12 mouse cellular contexts compared by ENCODE assay signal in the genomic region with DNA sequence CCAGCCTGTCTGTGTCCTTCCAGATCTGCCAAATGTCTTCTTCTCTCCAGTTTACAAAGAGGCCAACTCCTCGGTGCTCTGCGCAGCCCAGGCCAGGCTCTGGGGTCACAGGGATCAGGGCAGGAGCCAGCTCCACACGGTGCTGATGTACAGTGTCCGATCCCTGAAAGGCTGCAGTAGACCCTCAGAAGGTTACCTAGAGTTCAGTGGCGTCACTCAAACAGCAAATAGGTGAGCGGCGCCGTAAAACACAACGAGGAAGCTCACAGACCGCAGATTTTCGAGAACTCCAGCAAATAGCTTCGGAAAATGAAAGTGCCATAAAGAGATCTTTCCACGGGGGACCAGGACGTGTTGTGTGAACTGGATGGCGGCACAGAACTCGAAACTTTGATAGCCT. TPM values are rescaled to one million over a fixed set of nuclear protein-coding genes. Genes with fewer than 3 reads are reported as not detected.
DNase-seq lines count a peak whose midpoint lies in the region; ATAC-seq and TF ChIP-seq lines count a peak whose summit lies in the region.
"Had no signal": no experiment of that assay in that cellular context is flagged by ENCODE, and none has a peak within 500 bp of the region (broad histone marks: within the 10 kb centered on the region; RNA-seq: fewer than 3 reads in every experiment).

No protein-coding gene starts in this region.

- TF ChIP-seq EP300 in liver, postnatal 0 days (IDR thresholded peaks at IDR 0.05; ENCODE audit: low read depth), result no peak

- peaks cover 31% of the 10 kb centered on the region for H3K4me1 ChIP-seq in lung, embryonic 15.5 days
- H3K4me1 ChIP-seq in embryonic facial prominence, embryonic 15.5 days, result peaks cover 47% of the 10 kb centered on the region
- no peaks in the 10 kb centered on the region for H3K4me1 ChIP-seq in liver, postnatal 0 days (ENCODE audit: insufficient read depth)

- no peaks in the 10 kb centered on the region for H3K9me3 ChIP-seq in lung, embryonic 15.5 days
- H3K9me3 ChIP-seq in embryonic facial prominence, embryonic 15.5 days (replicated peaks), result no peaks in the 10 kb centered on the region
- no peaks in the 10 kb centered on the region for H3K9me3 ChIP-seq in liver, postnatal 0 days (ENCODE audit: low read length)

- no peak for TF ChIP-seq CTCF in liver, postnatal 0 days (IDR thresholded peaks at IDR 0.05; ENCODE audit: low read depth)

- no peaks in the 10 kb centered on the region for H3K36me3 ChIP-seq in lung, embryonic 15.5 days
- H3K36me3 ChIP-seq in embryonic facial prominence, embryonic 15.5 days, result no peaks in the 10 kb centered on the region
- no peaks in the 10 kb centered on the region for H3K36me3 ChIP-seq in liver, postnatal 0 days (replicated peaks; ENCODE audit: insufficient read depth, low read length)

- peak overlapping the region; percentile 18; the same call in 1 of the 2 replicates for H3K4me3 ChIP-seq in lung, embryonic 15.5 days
- H3K4me3 ChIP-seq in embryonic facial prominence, embryonic 15.5 days (replicated peaks), result peak overlapping the region; percentile 26
- H3K4me3 ChIP-seq in liver, postnatal 0 days (ENCODE audit: low read depth, low read length), result peak overlapping the region; percentile 21; the same call in 1 of the 2 replicates

- 0 out of 2 replicates have a peak overlapping the region, but pooled peaks have one; percentile 23 for H3K9ac ChIP-seq in lung, embryonic 15.5 days
- H3K9ac ChIP-seq in embryonic facial prominence, embryonic 15.5 days, result 0 out of 2 replicates have a peak overlapping the region, but pooled peaks have one; percentile 12
- no peak overlapping the region for H3K9ac ChIP-seq in liver, postnatal 0 days (replicated peaks)

- DNase-seq in heart, adult 11 months, result peak; percentile 81
- no peak for DNase-seq in heart, adult 8-10 months (ENCODE audit: low spot score)
- DNase-seq in lung, adult 18-20 months, result no peak
- DNase-seq in liver, postnatal 0 days, result no peak
- DNase-seq in layer of hippocampus, adult 9-10 months (ENCODE audit: low spot score), result no peak
- DNase-seq: cerebellum, adult 18-20 months; lung, postnatal 4 days had no signal

- 15% methylated on average over 16 of the region's 16 CpGs for whole genome bisulfite sequencing in lung, embryonic 15.5 days
- WGBS in embryonic facial prominence, embryonic 15.5 days, result 23% methylated on average over 16 of the region's 16 CpGs
- 36% methylated on average over 16 of the region's 16 CpGs for WGBS in liver, postnatal 0 days (ENCODE audit: insufficient replicate concordance)

- no peak for ATAC-seq in lung, embryonic 15.5 days (ENCODE audit: borderline replicate concordance, extremely low read depth, low FRiP score, low TSS enrichment)
- ATAC-seq in embryonic facial prominence, embryonic 15.5 days (ENCODE audit: insufficient number of reproducible peaks, low FRiP score, low TSS enrichment, low read depth), result no peak
- ATAC-seq in liver, postnatal 0 days, result no peak
- no peak for ATAC-seq in frontal cortex, adult (ENCODE audit: low TSS enrichment)
- ATAC-seq: forebrain, embryonic 16.5 days; hindbrain, postnatal 0 days had no signal

- H3K27me3 ChIP-seq in lung, embryonic 15.5 days, result no peaks in the 10 kb centered on the region
- no peaks in the 10 kb centered on the region for H3K27me3 ChIP-seq in embryonic facial prominence, embryonic 15.5 days
- no peaks in the 10 kb centered on the region for H3K27me3 ChIP-seq in liver, postnatal 0 days (ENCODE audit: insufficient read depth, low read length)

- no peak overlapping the region for H3K27ac ChIP-seq in lung, embryonic 15.5 days
- H3K27ac ChIP-seq in embryonic facial prominence, embryonic 15.5 days (replicated peaks), result peak overlapping the region; percentile 75
- no peak overlapping the region for H3K27ac ChIP-seq in liver, postnatal 0 days (ENCODE audit: low read depth)
- H3K27ac ChIP-seq: hindbrain, postnatal 0 days had no signal

- peak overlapping the region; percentile 49 for H3K4me2 ChIP-seq in lung, embryonic 15.5 days
- peak overlapping the region; percentile 48 for H3K4me2 ChIP-seq in embryonic facial prominence, embryonic 15.5 days (replicated peaks)
- H3K4me2 ChIP-seq in liver, postnatal 0 days (ENCODE audit: low read depth, low read length), result peak overlapping the region; percentile 49

RNA-seq across cellular contexts. Expression of a gene that starts 44.0 kb away (rescaled TPM):
- total RNA-seq in heart, adult 8-10 months (2022), result 1 to 10 TPM in 3 of 4 experiments, under 1 TPM in 1; 1.00 to 1.8 (median 1.2) TPM
- polyA plus RNA-seq in lung, embryonic 15.5 days (2015; fragmentation: Nextera tagmentation; extraction: Ambion mirVana), result 9.4 and 10.4 TPM in 2 replicates
- polyA plus RNA-seq in embryonic facial prominence, embryonic 15.5 days (2015; fragmentation: Nextera tagmentation; extraction: Ambion mirVana), result 71.8 and 86.8 TPM in 2 replicates
- 0.11 and 0.13 TPM in 2 replicates for polyA plus RNA-seq in liver, postnatal 0 days (2015; fragmentation: Nextera tagmentation; extraction: Ambion mirVana)
